Mouse (Mus musculus) stomach, postnatal 0 days (tissue): ENCODE results near the gene Gm10944.

Experiments used
- CTCF ChIP-seq: IDR thresholded peaks from 2 replicates; pipeline ENCODE4 v1.5.1; 2016; ENCODE audit warnings: antibody characterized with exemption, low read depth, mild to moderate bottlenecking, moderate library complexity
- EP300 ChIP-seq: optimal IDR thresholded peaks from 2 replicates; pipeline ENCODE3; 2016; ENCODE audit warnings: antibody characterized with exemption

DNA sequence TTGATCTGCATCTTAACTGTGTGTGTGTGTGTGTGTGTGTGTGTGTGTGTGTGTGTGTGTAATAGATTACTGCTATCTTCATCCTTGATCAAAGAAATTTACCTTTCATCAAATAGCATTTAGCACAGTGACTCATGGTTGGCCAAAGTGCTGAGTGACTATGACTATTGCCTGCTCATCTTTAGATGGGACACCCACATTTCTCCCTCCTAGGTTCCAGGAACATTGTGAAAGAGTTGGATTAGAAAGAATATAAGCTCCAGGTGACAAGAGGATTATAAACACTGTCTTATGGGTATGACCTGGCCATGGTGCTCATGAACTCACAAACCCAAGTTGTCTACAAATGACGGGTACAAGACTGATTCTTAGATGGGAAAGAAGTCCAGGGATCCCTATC, 26.9 kb downstream of the Gm10944 start:
- TF ChIP-seq CTCF, result no peak
- TF ChIP-seq EP300, result no peak
